Mouse (Mus musculus): ENCODE results near the gene Nsun3. TPM values are rescaled to one million over a fixed set of nuclear protein-coding genes. Genes with fewer than 3 reads are reported as not detected.

The Nsun3 gene
- total RNA-seq (2021): 1 to 10 TPM; 6.8 to 7.7 TPM
- long read RNA-seq, experiment 1, partial matches to known transcripts: 1 of 1 reads
- long read RNA-seq, experiment 1, other reads (novel, unspliced or antisense): 0 of 1 reads
- long read RNA-seq, experiment 2, partial matches to known transcripts: 0 of 1 reads
- long read RNA-seq, experiment 2, other reads (novel, unspliced or antisense): 0 of 1 reads

DNA sequence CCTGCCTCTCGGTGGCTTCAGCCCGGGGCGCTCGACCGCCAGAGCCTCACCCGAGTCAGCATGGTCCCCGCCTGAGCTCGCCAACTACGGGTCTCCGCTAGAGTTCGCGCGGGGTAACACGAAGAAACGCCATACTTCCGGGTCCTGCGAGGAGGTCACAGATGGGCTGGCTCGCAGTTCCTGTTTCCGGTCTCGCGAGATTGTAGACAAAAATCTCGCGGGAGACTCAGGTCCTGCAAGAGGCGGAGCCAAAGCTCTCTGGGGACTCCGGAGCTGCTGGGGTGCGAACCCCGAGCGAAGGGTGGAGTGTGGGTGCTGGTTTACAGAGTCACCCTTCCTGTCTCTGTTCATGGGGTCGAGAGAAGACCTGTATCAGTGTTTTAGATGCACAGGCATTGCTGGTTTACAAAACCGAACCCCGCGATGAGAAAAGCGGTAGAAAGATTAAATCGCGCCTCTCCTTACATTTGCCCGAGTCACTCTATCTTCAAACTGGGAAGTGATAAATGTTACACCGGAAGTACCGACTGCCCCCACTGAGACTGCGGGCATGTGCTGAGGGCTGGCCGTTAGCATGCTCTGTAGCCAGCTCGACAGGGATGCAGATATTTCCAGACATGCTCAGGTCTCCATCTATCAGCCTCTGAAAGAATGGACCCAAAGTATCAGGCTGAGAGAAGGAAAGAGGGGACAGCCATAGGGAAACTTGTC, at the start of gene Nsun3:
Gene Nsun3 (minus strand): TSS at position 198 of the 711 bp plus-strand sequence.
- no peak for TF ChIP-seq CTCF (IDR thresholded peaks at IDR 0.05)
- peak within 1 kb of the TSS; percentile 89 for H3K4me3 ChIP-seq
- H3K27ac ChIP-seq: peak within 1 kb of the TSS; percentile 91
- DNase-seq: peak; percentile 94
- intact Hi-C loops (cut with DNase I): loop anchor here (5.0 kb wide), 2 partner anchors 41 to 61 kb away; partner anchors contain the start of gene Arl13b

- H3K4me3 ChIP-seq: no peak overlapping the region
- intact Hi-C loops (cut with DNase I): no loop called here
- no peak for TF ChIP-seq CTCF (IDR thresholded peaks at IDR 0.05)
- H3K27ac ChIP-seq: no peak overlapping the region
- no peak for DNase-seq
These were observed 47.6 kb upstream of the Nsun3 start for GRCm38 (mm10) chr16:62834016-62834735.

DNA sequence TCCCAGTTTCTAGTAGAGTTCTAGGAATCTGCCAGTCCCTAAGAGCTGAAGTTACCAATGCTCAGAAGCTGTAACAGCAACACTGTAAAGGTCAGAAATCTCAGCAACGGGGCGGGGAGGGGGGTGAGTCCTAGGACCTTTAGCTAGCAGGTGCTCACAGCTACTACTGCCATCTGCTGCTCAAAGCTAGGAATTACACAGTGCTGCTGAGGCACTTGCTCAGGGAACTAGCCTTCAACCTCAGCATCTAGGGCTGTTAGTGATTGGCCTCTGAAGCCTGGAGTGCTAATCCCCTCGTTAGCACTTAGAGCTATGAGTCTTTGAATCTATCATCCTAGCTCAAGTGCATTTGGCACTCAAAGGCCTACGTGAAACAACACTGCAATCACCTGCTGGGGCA, 45.9 kb upstream of the Nsun3 start:
- no peak overlapping the region for H3K4me3 ChIP-seq
- intact Hi-C loops (cut with DNase I): no loop called here
- peak; percentile 56 for DNase-seq
- no peak overlapping the region; the same call in 1 of the 2 replicates for H3K27ac ChIP-seq
- TF ChIP-seq CTCF (IDR thresholded peaks at IDR 0.05): peak; percentile 89

- no peak for DNase-seq
- TF ChIP-seq CTCF (IDR thresholded peaks at IDR 0.05): no peak
- Histone ChIP-seq H3K27ac (no peak overlapping the region; the same call in 1 of the 2 replicates), H3K4me3 (no peak overlapping the region)
- intact Hi-C loops (cut with DNase I): no loop called here
These were observed 45.4 kb upstream of the Nsun3 start for GRCm38 (mm10) chr16:62832027-62832426.

DNA sequence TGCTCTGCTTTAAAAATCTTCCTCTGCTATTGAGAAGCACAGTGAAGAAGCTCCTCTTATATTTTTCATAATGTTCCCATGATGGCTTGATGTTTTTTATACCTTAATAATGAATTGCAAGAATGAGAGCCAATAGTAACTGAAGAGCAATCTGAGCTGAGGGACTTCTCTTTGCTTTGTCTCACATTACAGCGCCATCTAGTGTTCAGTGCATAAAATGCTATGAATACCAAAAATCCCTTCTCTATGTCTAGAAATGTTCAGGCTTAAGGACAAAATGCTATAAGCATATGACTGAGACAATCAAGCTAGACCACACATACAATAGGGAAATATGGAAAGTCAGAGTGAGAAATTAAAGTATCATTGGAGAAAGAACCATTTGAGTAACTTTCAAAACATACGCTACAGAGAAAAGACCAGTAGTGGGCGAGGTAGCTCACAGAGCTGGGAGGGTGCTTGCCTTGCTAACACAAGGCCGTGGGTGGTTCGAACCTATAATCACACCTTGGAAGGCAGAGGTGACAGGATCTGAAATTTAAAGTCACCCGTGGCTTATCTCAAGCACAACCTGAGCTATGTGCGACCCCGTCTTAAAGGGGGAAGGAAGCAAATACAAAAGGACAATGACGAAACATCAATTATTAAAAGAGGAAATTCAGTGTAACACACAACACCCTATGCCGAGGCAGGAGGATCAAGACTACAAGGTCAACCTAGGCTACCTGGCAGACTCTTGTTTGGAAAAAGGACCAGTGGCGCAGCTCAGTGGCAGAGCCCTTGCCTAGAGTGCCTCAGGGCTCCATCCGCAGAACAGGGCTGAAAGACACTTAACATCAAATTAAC, 39.8 kb upstream of the Nsun3 start:
- TF ChIP-seq CTCF (IDR thresholded peaks at IDR 0.05): peak; percentile 79
- Histone ChIP-seq H3K4me3 (no peak overlapping the region), H3K27ac (no peak overlapping the region)
- intact Hi-C loops (cut with DNase I): loop anchor here (5.0 kb wide), 1 partner anchor 39 kb away; the partner anchor contains the start of gene Nsun3
- DNase-seq: no peak

GRCm38 (mm10) chr16:62822472-62822871, 35.9 kb upstream of the Nsun3 start:
- Histone ChIP-seq H3K4me3 (no peak overlapping the region), H3K27ac (no peak overlapping the region)
- TF ChIP-seq CTCF (IDR thresholded peaks at IDR 0.05): no peak
- intact Hi-C loops (cut with DNase I): no loop called here
- no peak for DNase-seq

DNA sequence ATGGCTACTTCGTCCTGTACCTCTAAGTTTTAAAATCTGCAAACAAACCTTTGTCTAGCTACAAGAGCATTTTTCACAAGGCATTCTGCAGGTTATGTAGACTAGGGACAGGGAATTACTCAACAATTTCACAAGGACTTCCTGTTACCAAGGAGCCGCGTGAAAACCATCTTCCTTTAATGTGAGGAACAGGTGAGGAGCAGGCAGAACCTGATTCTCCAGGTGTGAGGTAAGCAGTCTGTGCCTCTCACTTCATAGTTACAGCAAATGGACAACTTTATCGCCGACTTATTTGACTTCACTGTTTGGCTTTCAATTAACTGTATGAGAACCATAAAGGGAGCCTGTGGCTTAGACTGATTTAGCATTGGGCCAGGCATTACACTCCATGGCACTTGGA, 27.9 kb upstream of the Nsun3 start, which contains the start of gene Stx19:
Gene Stx19 (plus strand): TSS at position 186 of the 400 bp plus-strand sequence.
- intact Hi-C loops (cut with DNase I): no loop called here
- Histone ChIP-seq H3K27ac (no peak within 1 kb of the TSS), H3K4me3 (no peak within 1 kb of the TSS)
- no peak for TF ChIP-seq CTCF (IDR thresholded peaks at IDR 0.05)
- no peak for DNase-seq

- no peak overlapping the region for H3K4me3 ChIP-seq
- H3K27ac ChIP-seq: no peak overlapping the region
- TF ChIP-seq CTCF (IDR thresholded peaks at IDR 0.05): no peak
- intact Hi-C loops (cut with DNase I): no loop called here
- no peak for DNase-seq
These were observed 27.2 kb upstream of the Nsun3 start for GRCm38 (mm10) chr16:62813790-62814189.

- no peak for TF ChIP-seq CTCF (IDR thresholded peaks at IDR 0.05)
- no peak overlapping the region for H3K4me3 ChIP-seq
- no peak overlapping the region for H3K27ac ChIP-seq
- DNase-seq: no peak
- intact Hi-C loops (cut with DNase I): no loop called here
These were observed 24.2 kb upstream of the Nsun3 start for GRCm38 (mm10) chr16:62810855-62811254.

- intact Hi-C loops (cut with DNase I): no loop called here
- H3K4me3 ChIP-seq: no peak overlapping the region
- DNase-seq: no peak
- H3K27ac ChIP-seq: no peak overlapping the region
- TF ChIP-seq CTCF (IDR thresholded peaks at IDR 0.05): no peak
These were observed 20.8 kb upstream of the Nsun3 start for GRCm38 (mm10) chr16:62807249-62807979.

DNA sequence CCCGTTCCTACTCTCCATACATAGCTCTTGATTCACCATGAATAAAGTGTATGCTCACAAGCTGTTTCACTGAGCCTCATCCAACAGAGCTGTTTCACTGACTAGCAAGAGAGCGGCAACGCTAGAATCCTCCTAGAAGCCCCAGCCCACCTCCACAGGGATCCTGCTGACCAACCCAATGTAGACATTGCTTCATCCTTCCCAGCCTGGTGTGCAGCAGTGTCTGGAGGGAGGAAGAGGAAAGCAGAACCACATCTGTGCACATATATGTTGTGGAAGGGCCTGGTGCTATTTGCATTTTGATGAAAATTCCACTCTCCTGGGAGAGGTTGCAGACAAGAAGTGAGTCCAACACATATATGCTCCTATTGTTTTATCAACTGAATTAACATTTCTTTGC, 18.0 kb upstream of the Nsun3 start:
- Histone ChIP-seq H3K4me3 (no peak overlapping the region), H3K27ac (no peak overlapping the region)
- intact Hi-C loops (cut with DNase I): no loop called here
- TF ChIP-seq CTCF (IDR thresholded peaks at IDR 0.05): no peak
- no peak for DNase-seq

DNA sequence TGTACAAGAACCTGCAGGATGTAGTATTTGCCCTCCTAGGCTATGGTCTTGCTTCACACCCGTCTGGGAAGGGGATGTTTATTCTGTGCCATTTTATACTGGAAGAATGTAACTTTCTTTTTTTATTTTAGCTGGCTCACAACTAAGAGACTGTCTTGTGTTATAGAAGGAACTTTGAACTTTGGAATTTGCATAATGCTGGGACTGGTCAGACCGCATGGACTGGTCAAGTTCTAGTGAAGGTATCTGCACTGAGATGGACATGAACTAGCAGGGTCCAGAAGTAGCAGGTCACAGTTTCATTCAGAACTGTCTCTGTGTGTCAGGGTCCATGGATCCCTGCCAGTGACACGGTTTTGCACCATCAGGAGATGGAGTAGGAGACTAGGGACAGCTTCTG, 13.2 kb upstream of the Nsun3 start:
- intact Hi-C loops (cut with DNase I): no loop called here

More for the DNA sequence above, 13.2 kb upstream of the Nsun3 start:
- no peak for TF ChIP-seq CTCF (IDR thresholded peaks at IDR 0.05)
- H3K27ac ChIP-seq: no peak overlapping the region
- no peak for DNase-seq
- no peak overlapping the region for H3K4me3 ChIP-seq
